Mouse (Mus musculus): ENCODE data around the gene Rc3h1. TPM values are rescaled to one million over a fixed set of nuclear protein-coding genes. Genes with fewer than 3 reads are reported as not detected.
"Not testable (repeated sequence)": the region's sequence is repeated elsewhere in the genome, so short reads cannot be mapped to it uniquely, and the experiment has no call there.

Rc3h1 gene
- polyA plus RNA-seq, 1 experiment from 2014 or later = 5.9 TPM

GRCm38 (mm10) chr1:160876968-160877367, 29.2 kb upstream of the Rc3h1 start:
- H3K4me1 ChIP-seq (replicated peaks; ENCODE audit: insufficient read depth, low read length) = no peaks in the 10 kb centered on the region
- ATAC-seq (replicated peaks; ENCODE audit: low FRiP score, low read depth) (no peak), DNase-seq (ENCODE audit: low spot score) (no peak)
- no peak for TF ChIP-seq CTCF (IDR thresholded peaks at IDR 0.05; ENCODE audit: low read depth)
- H3K27me3 ChIP-seq (ENCODE audit: insufficient read depth, low read length) = no peaks in the 10 kb centered on the region
- H3K27ac ChIP-seq = no peak overlapping the region
- 94% methylated on average over 4 of the region's 4 CpGs for WGBS
- H3K9ac ChIP-seq (ENCODE audit: low read depth, low read length) = no peak overlapping the region
- H3K36me3 ChIP-seq (ENCODE audit: insufficient read depth, low read length) = no peaks in the 10 kb centered on the region
- no peak overlapping the region for H3K4me2 ChIP-seq (ENCODE audit: low read length)
- H3K4me3 ChIP-seq (replicated peaks; ENCODE audit: low read depth, low read length) = no peak overlapping the region
- H3K9me3 ChIP-seq (replicated peaks; ENCODE audit: low read length) = no peaks in the 10 kb centered on the region

GRCm38 (mm10) chr1:160878485-160878884, 27.7 kb upstream of the Rc3h1 start:
- Histone ChIP-seq H3K4me1 (replicated peaks; ENCODE audit: insufficient read depth, low read length) (no peaks in the 10 kb centered on the region), H3K27me3 (ENCODE audit: insufficient read depth, low read length) (no peaks in the 10 kb centered on the region), H3K4me2 (ENCODE audit: low read length) (no peak overlapping the region), H3K27ac (no peak overlapping the region), H3K9ac (ENCODE audit: low read depth, low read length) (no peak overlapping the region), H3K36me3 (ENCODE audit: insufficient read depth, low read length) (no peaks in the 10 kb centered on the region), H3K4me3 (replicated peaks; ENCODE audit: low read depth, low read length) (no peak overlapping the region), H3K9me3 (replicated peaks; ENCODE audit: low read length) (no peaks in the 10 kb centered on the region)
- no peak for DNase-seq (ENCODE audit: low spot score)
- TF ChIP-seq CTCF (IDR thresholded peaks at IDR 0.05; ENCODE audit: low read depth) = no peak
- ATAC-seq (replicated peaks; ENCODE audit: low FRiP score, low read depth) = no peak
- 59% methylated on average over 4 of the region's 4 CpGs for WGBS

- H3K36me3 ChIP-seq (ENCODE audit: insufficient read depth, low read length); H3K27ac ChIP-seq; H3K4me2 ChIP-seq (ENCODE audit: low read length); DNase-seq (ENCODE audit: low spot score); H3K4me3 ChIP-seq (replicated peaks; ENCODE audit: low read depth, low read length); H3K4me1 ChIP-seq (replicated peaks; ENCODE audit: insufficient read depth, low read length); H3K9me3 ChIP-seq (replicated peaks; ENCODE audit: low read length); H3K9ac ChIP-seq (ENCODE audit: low read depth, low read length); H3K27me3 ChIP-seq (ENCODE audit: insufficient read depth, low read length); ATAC-seq (replicated peaks; ENCODE audit: low FRiP score, low read depth): not testable (repeated sequence)
- 53% methylated on average over 1 of the region's 1 CpGs for WGBS
Observed at GRCm38 (mm10) chr1:160881378-160881777, 24.8 kb upstream of the Rc3h1 start.

GRCm38 (mm10) chr1:160881968-160882367, 24.2 kb upstream of the Rc3h1 start:
- no peaks in the 10 kb centered on the region for H3K27me3 ChIP-seq (ENCODE audit: insufficient read depth, low read length)
- no peak overlapping the region for H3K9ac ChIP-seq (ENCODE audit: low read depth, low read length)
- TF ChIP-seq CTCF (IDR thresholded peaks at IDR 0.05; ENCODE audit: low read depth) = no peak
- H3K4me1 ChIP-seq (replicated peaks; ENCODE audit: insufficient read depth, low read length) = no peaks in the 10 kb centered on the region
- no peak overlapping the region for H3K27ac ChIP-seq
- no peak overlapping the region for H3K4me3 ChIP-seq (replicated peaks; ENCODE audit: low read depth, low read length)
- H3K4me2 ChIP-seq (ENCODE audit: low read length) = no peak overlapping the region
- DNase-seq (ENCODE audit: low spot score) (no peak), ATAC-seq (replicated peaks; ENCODE audit: low FRiP score, low read depth) (no peak)
- no peaks in the 10 kb centered on the region for H3K36me3 ChIP-seq (ENCODE audit: insufficient read depth, low read length)
- no peaks in the 10 kb centered on the region for H3K9me3 ChIP-seq (replicated peaks; ENCODE audit: low read length)
- WGBS = 59% methylated on average over 3 of the region's 3 CpGs

- no peaks in the 10 kb centered on the region for H3K4me1 ChIP-seq (replicated peaks; ENCODE audit: insufficient read depth, low read length)
- H3K9ac ChIP-seq (ENCODE audit: low read depth, low read length) = no peak overlapping the region
- H3K36me3 ChIP-seq (ENCODE audit: insufficient read depth, low read length) = no peaks in the 10 kb centered on the region
- ATAC-seq (replicated peaks; ENCODE audit: low FRiP score, low read depth) = no peak
- H3K27ac ChIP-seq = no peak overlapping the region
- no peaks in the 10 kb centered on the region for H3K27me3 ChIP-seq (ENCODE audit: insufficient read depth, low read length)
- no peak for DNase-seq (ENCODE audit: low spot score)
- no peak overlapping the region for H3K4me3 ChIP-seq (replicated peaks; ENCODE audit: low read depth, low read length)
- 78% methylated on average over 3 of the region's 3 CpGs for WGBS
- no peak for TF ChIP-seq CTCF (IDR thresholded peaks at IDR 0.05; ENCODE audit: low read depth)
- no peaks in the 10 kb centered on the region for H3K9me3 ChIP-seq (replicated peaks; ENCODE audit: low read length)
- H3K4me2 ChIP-seq (ENCODE audit: low read length) = no peak overlapping the region
Observed at GRCm38 (mm10) chr1:160884273-160884672, 21.9 kb upstream of the Rc3h1 start.

GRCm38 (mm10) chr1:160884993-160885392, 21.2 kb upstream of the Rc3h1 start:
- Histone ChIP-seq H3K27me3 (ENCODE audit: insufficient read depth, low read length) (no peaks in the 10 kb centered on the region), H3K27ac (no peak overlapping the region), H3K4me3 (replicated peaks; ENCODE audit: low read depth, low read length) (no peak overlapping the region), H3K36me3 (ENCODE audit: insufficient read depth, low read length) (no peaks in the 10 kb centered on the region), H3K4me2 (ENCODE audit: low read length) (no peak overlapping the region), H3K4me1 (replicated peaks; ENCODE audit: insufficient read depth, low read length) (no peaks in the 10 kb centered on the region), H3K9ac (ENCODE audit: low read depth, low read length) (no peak overlapping the region), H3K9me3 (replicated peaks; ENCODE audit: low read length) (no peaks in the 10 kb centered on the region)
- DNase-seq (ENCODE audit: low spot score) (no peak), ATAC-seq (replicated peaks; ENCODE audit: low FRiP score, low read depth) (no peak)
- TF ChIP-seq CTCF (IDR thresholded peaks at IDR 0.05; ENCODE audit: low read depth) = no peak
- 53% methylated on average over 2 of the region's 2 CpGs for WGBS

GRCm38 (mm10) chr1:160899701-160900100, 6.5 kb upstream of the Rc3h1 start:
- DNase-seq (ENCODE audit: low spot score) = peak; percentile 57
- peak; percentile 86 for ATAC-seq (replicated peaks; ENCODE audit: low FRiP score, low read depth)
- 17% methylated on average over 10 of the region's 10 CpGs for WGBS
- Histone ChIP-seq H3K27me3 (ENCODE audit: insufficient read depth, low read length) (no peaks in the 10 kb centered on the region), H3K9ac (ENCODE audit: low read depth, low read length) (no peak overlapping the region), H3K4me1 (replicated peaks; ENCODE audit: insufficient read depth, low read length) (0 out of 2 replicates have a peak, but pooled peaks cover 3% of the 10 kb centered on the region), H3K4me2 (ENCODE audit: low read length) (no peak overlapping the region), H3K36me3 (ENCODE audit: insufficient read depth, low read length) (no peaks in the 10 kb centered on the region), H3K4me3 (replicated peaks; ENCODE audit: low read depth, low read length) (no peak overlapping the region), H3K9me3 (replicated peaks; ENCODE audit: low read length) (no peaks in the 10 kb centered on the region), H3K27ac (no peak overlapping the region)
- no peak for TF ChIP-seq CTCF (IDR thresholded peaks at IDR 0.05; ENCODE audit: low read depth)
